Mouse (Mus musculus): ENCODE measurements around the gene Gm42906.

Gene Gm42906

GRCm38 (mm10) chr5:151059352-151059751 lies 368.6 kb downstream of the Gm42906 start:
- no peak for DNase-seq

- DNase-seq, result no peak
These were observed 370.2 kb downstream of the Gm42906 start for GRCm38 (mm10) chr5:151057716-151058115.

GRCm38 (mm10) chr5:151056920-151057294 lies 371.1 kb downstream of the Gm42906 start:
- no peak for DNase-seq

GRCm38 (mm10) chr5:151056255-151056919 lies 371.6 kb downstream of the Gm42906 start:
- DNase-seq, result no peak

DNA sequence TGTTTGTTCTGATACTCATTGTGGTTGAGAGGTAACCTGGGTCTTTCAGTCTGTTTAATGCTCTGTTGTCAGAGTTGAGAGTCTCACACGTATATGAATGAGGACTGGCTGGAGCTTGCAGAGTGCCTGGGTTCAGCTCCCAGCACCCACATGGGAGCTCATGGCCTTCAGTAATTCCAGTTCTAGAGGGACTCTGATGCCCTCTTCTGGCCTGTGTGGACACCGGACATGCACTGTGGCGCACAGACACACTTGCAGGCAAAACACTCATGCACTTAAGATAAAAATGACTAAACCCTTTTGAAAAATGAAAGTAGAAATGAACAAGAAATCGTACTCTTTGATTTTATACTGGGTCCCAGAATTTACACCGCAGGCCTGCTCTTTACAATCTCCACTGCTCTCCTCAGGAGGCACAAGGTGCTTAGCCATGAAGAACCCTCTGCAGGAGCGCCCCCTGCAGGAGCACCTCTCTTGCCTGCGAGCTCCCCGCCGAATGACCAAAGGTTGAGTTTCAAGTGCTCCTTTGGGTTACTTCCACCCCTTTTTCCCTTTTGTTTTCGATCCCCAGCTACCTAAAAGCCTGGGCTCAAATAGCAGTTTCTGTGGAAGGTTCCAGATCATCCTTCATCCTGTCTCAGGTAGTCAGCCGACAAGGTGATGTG lies 372.4 kb downstream of the Gm42906 start:
- DNase-seq, result no peak

DNA sequence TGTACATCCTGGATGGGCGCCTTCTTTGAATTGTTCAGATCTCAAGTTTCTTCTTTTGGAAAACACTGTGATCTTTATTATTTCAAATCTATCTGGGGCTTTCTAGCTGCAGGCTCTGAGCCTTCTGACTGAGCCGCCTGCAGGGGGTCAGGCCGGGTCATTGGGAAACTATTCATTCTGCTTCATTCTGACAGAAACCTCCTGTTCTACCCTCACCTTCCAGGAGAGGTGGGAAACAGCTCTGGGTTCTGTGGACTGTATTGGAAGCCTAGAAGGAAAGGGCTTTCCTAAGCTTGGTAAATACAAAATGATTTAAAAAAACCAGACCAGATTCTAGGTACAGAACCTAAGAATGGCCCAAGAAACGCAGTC lies 373.2 kb downstream of the Gm42906 start:
- DNase-seq, result no peak

GRCm38 (mm10) chr5:151054100-151054742 lies 373.7 kb downstream of the Gm42906 start:
- no peak for DNase-seq

DNA sequence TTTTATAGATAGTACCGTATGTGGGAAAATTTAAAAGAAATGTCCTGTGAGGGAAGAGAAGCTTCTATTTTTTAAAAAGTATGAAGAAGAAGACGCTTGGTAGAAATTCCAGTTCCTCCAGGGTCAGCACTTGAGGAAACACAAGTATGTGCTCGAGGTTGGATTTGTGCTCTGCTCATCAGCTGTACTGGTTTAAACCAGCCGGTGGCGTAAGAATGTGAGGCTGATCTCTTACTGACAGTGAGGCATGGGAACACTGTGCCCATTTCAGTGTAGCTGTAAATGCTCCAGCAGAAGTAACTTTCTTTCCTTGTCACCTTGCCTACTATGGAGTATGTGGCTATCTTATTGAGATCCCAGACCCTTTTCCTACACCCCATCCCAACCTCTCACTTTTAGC lies 374.8 kb downstream of the Gm42906 start:
- no peak for DNase-seq

DNA sequence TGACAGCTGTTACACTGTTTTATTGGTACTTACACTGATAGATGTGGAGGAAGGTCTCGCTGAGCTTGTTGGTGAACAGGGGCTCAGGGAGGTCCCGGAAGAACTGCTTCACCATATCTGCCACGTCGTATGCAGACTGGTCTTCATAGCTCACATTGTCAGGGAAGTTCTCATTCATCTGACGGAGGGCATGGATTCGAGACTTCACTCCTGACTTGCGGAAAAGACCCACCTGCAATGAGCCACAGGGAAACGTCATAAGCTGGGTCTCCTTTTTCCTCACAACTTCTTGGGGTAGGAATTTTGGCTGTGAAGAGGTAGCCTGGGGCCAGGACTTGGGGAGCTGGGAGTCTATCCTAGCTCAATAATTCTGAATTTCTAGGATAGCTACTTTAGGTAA lies 375.6 kb downstream of the Gm42906 start:
- DNase-seq, result no peak

DNA sequence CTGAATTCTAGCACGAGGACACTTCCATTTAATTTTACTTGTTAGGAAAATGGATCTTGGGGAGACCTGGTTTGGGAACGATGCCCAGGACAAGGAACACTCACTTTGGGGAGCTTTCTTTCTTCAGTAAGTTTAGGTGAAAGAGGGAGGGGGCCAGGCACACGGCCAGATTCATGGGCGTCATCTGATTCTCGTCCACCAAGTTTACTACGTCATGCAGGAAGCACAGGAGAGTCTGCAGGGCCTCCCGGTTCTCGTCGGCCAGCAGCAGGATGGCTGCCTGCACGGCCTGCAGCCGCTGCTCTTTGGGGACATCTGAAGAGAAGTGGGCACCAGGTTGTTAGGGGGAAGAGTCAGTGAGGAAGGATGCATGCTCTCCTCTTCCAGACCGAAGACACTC lies 380.5 kb downstream of the Gm42906 start:
- DNase-seq, result no peak

DNA sequence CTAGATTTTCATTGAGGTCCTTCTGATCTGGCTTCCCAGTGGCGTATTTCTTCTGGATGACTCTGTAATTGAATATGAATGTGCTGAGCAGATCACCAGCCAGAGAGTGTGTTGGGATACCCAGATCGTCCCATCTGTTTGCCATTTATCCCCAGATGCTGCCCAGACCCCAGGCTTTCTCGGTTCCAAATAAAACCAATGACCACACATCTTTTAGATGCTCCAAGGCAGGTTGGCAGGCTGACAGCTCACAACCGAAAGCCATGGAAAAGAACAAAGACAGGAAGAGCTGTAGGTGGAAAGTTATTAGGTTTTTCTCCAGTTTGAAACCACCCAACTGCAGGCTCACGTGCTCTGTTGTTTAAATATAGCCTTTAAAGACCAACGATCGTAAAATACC lies 381.0 kb downstream of the Gm42906 start:
- DNase-seq, result no peak

DNA sequence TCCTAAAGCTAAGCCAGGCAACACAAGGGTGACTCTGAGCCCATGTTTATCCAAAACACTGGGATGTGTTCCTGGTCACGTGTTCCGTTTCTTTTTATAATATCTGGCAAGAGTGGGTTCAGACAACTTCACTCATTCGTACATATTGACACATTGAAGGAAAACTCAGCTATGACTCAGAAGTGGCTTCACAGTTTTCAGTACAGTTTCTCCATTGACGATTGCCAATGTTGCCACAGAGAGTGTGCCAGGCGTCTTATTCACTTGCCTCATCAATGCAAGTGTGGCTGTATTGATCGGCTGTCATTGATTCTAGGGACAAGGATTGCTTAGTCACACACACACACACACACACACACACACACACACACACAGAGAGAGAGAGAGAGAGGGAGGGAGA lies 381.8 kb downstream of the Gm42906 start:
- no peak for DNase-seq

GRCm38 (mm10) chr5:151042911-151043310 lies 385.1 kb downstream of the Gm42906 start:
- no peak for DNase-seq

- no peak for DNase-seq
These were observed 390.1 kb downstream of the Gm42906 start for GRCm38 (mm10) chr5:151037871-151038270.

GRCm38 (mm10) chr5:151034715-151035512 lies 393.0 kb downstream of the Gm42906 start:
- no peak for DNase-seq

DNA sequence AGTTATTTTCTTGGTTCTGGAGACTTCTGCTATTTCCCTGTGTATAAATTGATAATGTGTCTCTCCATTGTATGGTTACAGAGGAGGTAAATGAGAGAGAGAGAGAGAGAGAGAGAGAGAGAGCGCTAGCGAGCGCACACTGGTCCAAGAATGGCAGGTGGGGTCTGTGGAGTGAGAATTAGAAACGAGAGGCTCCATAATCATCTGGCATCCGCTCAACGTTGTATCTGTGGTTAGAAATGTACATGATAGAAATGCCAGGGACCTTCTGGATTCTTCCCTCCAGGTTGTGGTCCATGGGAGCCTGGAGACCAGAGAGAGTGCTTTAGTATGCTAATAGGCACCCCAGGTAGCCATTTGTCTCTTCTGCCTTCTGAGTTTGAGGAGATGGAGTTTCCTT lies 399.1 kb downstream of the Gm42906 start:
- no peak for DNase-seq

- peak; percentile 45 for DNase-seq
These were observed 400.8 kb downstream of the Gm42906 start for GRCm38 (mm10) chr5:151027171-151027570.

GRCm38 (mm10) chr5:151026069-151026468 lies 401.9 kb downstream of the Gm42906 start:
- no peak for DNase-seq

- DNase-seq, result no peak
These were observed 403.5 kb downstream of the Gm42906 start for GRCm38 (mm10) chr5:151024483-151024882.

DNA sequence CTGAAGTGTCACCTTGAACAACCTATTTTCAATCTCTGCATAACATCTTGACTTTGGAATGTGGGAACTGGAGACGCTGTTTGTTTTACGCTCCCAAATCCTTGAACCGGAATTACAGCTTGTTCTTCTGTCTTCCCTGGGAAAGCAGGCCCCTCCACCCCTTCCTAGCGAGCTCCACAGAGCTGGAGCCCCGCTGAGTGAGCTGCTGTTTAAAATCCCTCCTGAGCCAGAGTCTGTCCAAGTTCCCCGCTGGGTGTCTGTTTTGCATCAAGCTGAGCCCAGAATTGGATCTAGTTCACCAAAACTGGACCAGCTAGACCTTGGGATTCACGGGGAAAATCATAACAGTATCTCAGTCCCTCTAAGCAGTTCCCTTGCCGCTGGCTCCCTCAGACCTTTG lies 404.5 kb downstream of the Gm42906 start:
- DNase-seq, result peak; percentile 77

- DNase-seq, result no peak
These were observed 405.0 kb downstream of the Gm42906 start for GRCm38 (mm10) chr5:151022939-151023338.

GRCm38 (mm10) chr5:151022026-151022425 lies 405.9 kb downstream of the Gm42906 start:
- DNase-seq, result no peak

DNA sequence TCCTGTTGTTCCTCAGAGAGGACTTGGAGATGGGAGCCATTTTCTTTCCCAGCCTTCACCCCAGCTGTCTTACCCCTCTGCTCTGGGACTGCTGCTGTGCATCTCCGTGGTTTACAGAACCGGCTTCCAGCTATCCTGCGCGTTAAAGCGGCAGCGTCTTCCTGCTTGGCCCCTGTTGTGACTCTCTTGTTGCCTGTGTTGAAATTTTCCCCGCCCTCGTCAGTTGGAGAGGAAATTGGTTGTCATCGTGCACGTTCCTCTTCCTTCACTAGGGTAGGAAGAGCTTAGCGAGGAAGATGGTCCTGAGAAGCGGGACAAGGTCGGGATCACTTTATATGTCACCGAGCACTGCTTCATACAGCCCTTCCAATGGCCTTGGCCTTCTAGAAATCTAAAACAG lies 407.1 kb downstream of the Gm42906 start:
- no peak for DNase-seq
